Mouse (Mus musculus) limb, embryonic 14.5 days (tissue): ENCODE measurements at regions not wholly inside any gene's neighbourhood (a gene's known extent, or its start where the extent isn't known, plus 50 kb on each side); places are given as distances from the start of the nearest gene placed in this dataset.

Source experiments
- ATAC-seq: fragments of 200-750 bp; cut with Nextera tagmentation; 2 replicates; pipeline ENCODE4 v1.8.0; 2017; ENCODE audit warnings: low read depth, moderate number of reproducible peaks, moderate TSS enrichment; ENCODE audit not compliant: low FRiP score
- DNase-seq: peaks from one replicate; pipeline ENCODE4 v3.0.0-alpha.2; 2015; ENCODE audit warnings: low spot score
- H3K27ac ChIP-seq: fragments of 300-500 bp; sonication (generic); replicated peaks from 2 replicates; pipeline ENCODE4 v1.5.1; 2014; ENCODE audit warnings: low read depth, mild to moderate bottlenecking, low read length, moderate library complexity, mixed read lengths
- H3K27me3 ChIP-seq: fragments of 300-500 bp; sonication (generic); 2 replicates; pipeline ENCODE4 v1.6.1; 2014; ENCODE audit warnings: low read length, mixed read lengths; ENCODE audit not compliant: control insufficient read depth, insufficient read depth
- H3K36me3 ChIP-seq: fragments of 300-500 bp; sonication (generic); 2 replicates; pipeline ENCODE4 v1.6.1; 2014; ENCODE audit warnings: mild to moderate bottlenecking, low read length, moderate library complexity, mixed read lengths; ENCODE audit not compliant: control insufficient read depth, insufficient read depth
- H3K4me1 ChIP-seq: fragments of 300-500 bp; sonication (generic); 2 replicates; pipeline ENCODE4 v1.6.1; 2014; ENCODE audit warnings: antibody characterized with exemption, low read length, mixed read lengths; ENCODE audit not compliant: control insufficient read depth, insufficient read depth
- H3K4me2 ChIP-seq: fragments of 300-500 bp; sonication (generic); replicated peaks from 2 replicates; pipeline ENCODE4 v1.6.1; 2014; ENCODE audit warnings: low read depth, mild to moderate bottlenecking, low read length, moderate library complexity; ENCODE audit not compliant: severe bottlenecking
- H3K4me3 ChIP-seq: fragments of 300-500 bp; sonication (generic); replicated peaks from 2 replicates; pipeline ENCODE4 v1.5.1; 2014; ENCODE audit warnings: low read length
- H3K9ac ChIP-seq: fragments of 300-500 bp; sonication (generic); 2 replicates; pipeline ENCODE4 v1.6.1; 2014; ENCODE audit warnings: mild to moderate bottlenecking, low read depth, low read length, moderate library complexity; ENCODE audit not compliant: severe bottlenecking
- H3K9me3 ChIP-seq: fragments of 300-500 bp; sonication (generic); 2 replicates; pipeline ENCODE4 v1.6.1; 2016; ENCODE audit warnings: low read length; ENCODE audit not compliant: control insufficient read depth
- POLR2A ChIP-seq: fragments of 200-500 bp; IDR thresholded peaks from 2 replicates; pipeline ENCODE4 v1.8.0; 2012; ENCODE audit warnings: inconsistent platforms, mild to moderate bottlenecking, moderate library complexity, borderline replicate concordance; ENCODE audit not compliant: insufficient read depth, insufficient read length; ENCODE audit errors: extremely low read depth
- WGBS: fragments of 180-500 bp; shearing (Covaris S2); extraction: QIAGEN DNeasy Blood & Tissue Kit; methylation state at CpG from one replicate; pipeline ENCODE4 v1.1.7; 2014; 5-methylcytosine and 5-hydroxymethylcytosine counted together

- ATAC-seq, result no peak
- 90% methylated on average over 6 of the region's 6 CpGs for WGBS
- Histone ChIP-seq H3K27ac (no peak overlapping the region), H3K9ac (no peak overlapping the region), H3K4me1 (no peaks in the 10 kb centered on the region), H3K4me2 (no peak overlapping the region), H3K27me3 (no peaks in the 10 kb centered on the region), H3K36me3 (no peaks in the 10 kb centered on the region), H3K4me3 (no peak overlapping the region), H3K9me3 (no peaks in the 10 kb centered on the region)
- TF ChIP-seq POLR2A, result no peak
- no peak for DNase-seq
Observed at GRCm38 (mm10) chr15:52820796-52821195, 1063.9 kb upstream of the Gm7489 start.

DNA sequence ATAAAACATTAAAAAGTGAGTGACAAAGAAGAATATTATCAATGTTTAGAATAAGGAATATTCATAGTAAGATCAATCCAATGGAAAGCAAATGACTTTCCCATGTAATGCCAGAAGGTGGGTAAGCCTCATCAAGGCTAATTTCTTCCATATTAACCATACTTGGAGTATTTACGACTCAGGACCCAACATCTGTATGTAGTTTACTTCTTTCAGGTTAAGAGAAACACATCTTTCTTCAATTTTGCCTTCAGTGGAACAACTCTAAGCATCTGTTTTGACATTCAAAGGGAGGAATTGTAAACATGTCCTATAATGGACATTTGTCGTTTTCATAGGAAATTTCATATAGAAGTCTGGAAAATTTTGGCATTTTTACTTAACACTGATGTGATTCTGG lies 1047.8 kb upstream of the Gm7489 start:
- H3K4me2 ChIP-seq, result no peak overlapping the region
- no peak overlapping the region for H3K27ac ChIP-seq
- no peak overlapping the region for H3K9ac ChIP-seq
- H3K9me3 ChIP-seq, result no peaks in the 10 kb centered on the region
- H3K27me3 ChIP-seq, result no peaks in the 10 kb centered on the region
- no peaks in the 10 kb centered on the region for H3K36me3 ChIP-seq
- TF ChIP-seq POLR2A, result no peak
- ATAC-seq (no peak), DNase-seq (no peak)
- 23% methylated on average over 2 of the region's 2 CpGs for WGBS
- no peaks in the 10 kb centered on the region for H3K4me1 ChIP-seq
- no peak overlapping the region for H3K4me3 ChIP-seq

DNA sequence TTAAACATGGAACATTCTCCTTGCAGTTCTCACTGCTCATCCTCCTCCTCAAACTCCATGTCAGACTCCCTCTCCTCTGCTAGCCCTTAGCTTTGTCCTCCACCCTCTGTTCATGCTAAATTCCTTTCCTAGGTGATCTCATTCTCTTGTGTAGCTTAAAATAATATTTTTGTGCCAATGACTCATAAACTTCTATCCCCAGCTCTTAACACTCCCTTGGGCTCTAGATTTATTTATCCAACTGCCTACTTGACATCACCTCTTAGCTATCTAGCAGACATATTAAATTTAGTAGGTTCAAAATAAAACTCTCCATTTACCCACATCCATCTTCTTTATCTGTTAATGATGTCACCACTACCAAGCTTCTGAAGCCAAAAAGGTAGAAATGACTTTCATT lies 1036.6 kb upstream of the Gm7489 start:
- Histone ChIP-seq H3K4me2 (no peak overlapping the region), H3K36me3 (no peaks in the 10 kb centered on the region), H3K27ac (no peak overlapping the region), H3K4me1 (no peaks in the 10 kb centered on the region), H3K4me3 (no peak overlapping the region), H3K9ac (no peak overlapping the region), H3K27me3 (no peaks in the 10 kb centered on the region), H3K9me3 (no peaks in the 10 kb centered on the region)
- DNase-seq (no peak), ATAC-seq (no peak)
- TF ChIP-seq POLR2A, result no peak

GRCm38 (mm10) chr15:52858682-52859081 lies 1026.0 kb upstream of the Gm7489 start:
- 84% methylated on average over 4 of the region's 4 CpGs for WGBS
- H3K4me2 ChIP-seq, result no peak overlapping the region
- H3K9me3 ChIP-seq, result no peaks in the 10 kb centered on the region
- H3K36me3 ChIP-seq, result no peaks in the 10 kb centered on the region
- DNase-seq, result no peak
- H3K9ac ChIP-seq, result no peak overlapping the region
- ATAC-seq, result no peak
- H3K4me3 ChIP-seq, result no peak overlapping the region
- no peak overlapping the region for H3K27ac ChIP-seq
- no peaks in the 10 kb centered on the region for H3K27me3 ChIP-seq
- no peak for TF ChIP-seq POLR2A
- no peaks in the 10 kb centered on the region for H3K4me1 ChIP-seq

GRCm38 (mm10) chr15:52863494-52863893 lies 1021.2 kb upstream of the Gm7489 start:
- ATAC-seq (no peak), DNase-seq (no peak)
- no peaks in the 10 kb centered on the region for H3K9me3 ChIP-seq
- H3K4me3 ChIP-seq, result no peak overlapping the region
- H3K9ac ChIP-seq, result no peak overlapping the region
- H3K4me1 ChIP-seq, result no peaks in the 10 kb centered on the region
- no peak overlapping the region for H3K27ac ChIP-seq
- H3K4me2 ChIP-seq, result no peak overlapping the region
- H3K36me3 ChIP-seq, result no peaks in the 10 kb centered on the region
- H3K27me3 ChIP-seq, result no peaks in the 10 kb centered on the region
- 75% methylated on average over 4 of the region's 4 CpGs for WGBS
- TF ChIP-seq POLR2A, result no peak

GRCm38 (mm10) chr15:52892244-52892950 lies 992.3 kb upstream of the Gm7489 start:
- Histone ChIP-seq H3K36me3 (no peaks in the 10 kb centered on the region), H3K9me3 (no peaks in the 10 kb centered on the region), H3K27ac (no peak overlapping the region), H3K4me2 (no peak overlapping the region), H3K9ac (no peak overlapping the region), H3K4me1 (no peaks in the 10 kb centered on the region), H3K27me3 (no peaks in the 10 kb centered on the region), H3K4me3 (no peak overlapping the region)
- no peak for ATAC-seq
- DNase-seq, result no peak
- TF ChIP-seq POLR2A, result no peak
- whole genome bisulfite sequencing, result 68% methylated on average over 9 of the region's 9 CpGs
